Mouse (Mus musculus) ovary, postnatal 36 days (tissue): Measurements from ENCODE around the gene Ldhal6b.
"Not testable (repeated sequence)": the region's sequence is repeated elsewhere in the genome, so short reads cannot be mapped to it uniquely, and the experiment has no call there.

Experiments used
- DNase-seq: peaks from one replicate; pipeline ENCODE4 v3.0.0; 2022; ENCODE audit warnings: low spot score, mixed read lengths

Gene Ldhal6b

GRCm38 (mm10) chr17:5418545-5418944 is at the start of gene Ldhal6b:
TSS of gene Ldhal6b (minus strand) at chr17:5418767.
- no peak for DNase-seq

DNA sequence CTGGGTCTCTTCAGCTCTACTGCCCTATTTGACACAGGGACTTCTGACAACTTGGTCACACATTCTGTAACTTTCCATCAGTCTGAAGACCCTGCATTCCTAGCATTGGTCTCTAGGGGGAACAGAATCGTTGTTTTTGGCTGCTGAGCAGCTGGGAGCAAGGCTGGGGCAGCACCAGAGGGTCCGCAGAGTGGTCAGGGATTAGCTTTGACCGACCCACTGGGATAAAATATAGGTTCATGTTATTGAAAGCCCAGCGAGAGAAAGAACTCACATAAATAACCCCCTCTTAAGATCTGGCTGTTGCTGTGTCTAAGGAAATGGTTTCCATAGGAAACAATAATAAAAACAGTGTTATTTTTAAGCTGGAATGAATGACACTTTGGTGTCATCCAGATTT is 48.6 kb upstream of the Ldhal6b start:
- no peak for DNase-seq

DNA sequence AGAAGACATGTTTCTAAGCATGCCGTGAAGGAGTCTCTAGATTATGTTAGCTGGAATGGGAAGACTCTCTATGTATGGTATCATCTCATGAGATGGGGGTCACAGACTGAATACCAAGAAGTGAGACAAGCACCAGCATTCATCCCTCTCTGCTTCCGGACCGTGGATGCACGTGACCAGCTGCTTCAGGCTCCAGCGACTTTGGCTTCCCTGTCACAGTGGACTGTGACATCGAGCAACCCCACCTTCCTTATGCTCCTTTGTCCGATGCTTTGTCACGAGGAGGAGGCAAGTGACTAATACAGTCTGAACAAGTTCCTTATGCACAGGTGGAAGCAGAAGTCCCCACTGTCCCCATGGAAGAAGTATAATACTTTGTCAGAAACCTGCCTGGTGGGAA is 48.2 kb upstream of the Ldhal6b start:
- DNase-seq = no peak

DNA sequence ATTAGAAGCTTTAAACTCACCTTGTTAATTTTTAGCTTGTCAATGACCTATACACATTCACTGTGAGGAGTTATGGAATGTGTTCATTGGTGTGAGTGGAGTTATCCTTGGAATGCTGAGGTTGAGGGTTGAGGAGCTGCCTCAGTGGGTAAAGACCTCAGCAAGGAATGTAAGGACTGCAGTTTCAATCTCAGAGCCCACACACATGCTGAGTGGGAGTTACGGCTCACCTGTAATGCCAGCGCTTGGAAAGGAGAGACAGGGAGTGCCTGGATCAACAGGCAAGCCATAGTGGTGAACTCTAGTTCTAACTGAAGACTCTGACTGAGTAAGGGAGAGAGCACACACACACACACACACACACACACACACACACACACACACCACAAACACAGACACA is 45.3 kb upstream of the Ldhal6b start:
- no peak for DNase-seq

DNA sequence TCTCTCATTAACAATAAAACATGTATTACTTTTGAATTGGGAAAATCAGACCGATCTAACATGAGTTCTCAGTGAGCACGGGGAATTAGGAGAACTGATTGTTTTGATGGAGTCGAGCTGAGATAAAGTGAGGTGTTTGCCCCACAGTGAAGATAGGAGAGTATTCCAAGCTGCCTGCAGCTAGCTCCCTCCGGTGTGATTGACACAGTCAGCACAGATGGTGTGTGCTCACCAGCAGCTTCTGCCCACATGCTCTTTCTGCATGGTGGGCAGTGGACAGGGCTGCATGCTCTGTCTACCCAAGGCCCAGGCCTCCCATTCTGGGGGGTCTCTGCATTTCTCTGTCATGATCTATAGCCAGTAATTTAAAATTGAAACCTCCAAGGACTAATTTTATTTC is 35.1 kb upstream of the Ldhal6b start:
- no peak for DNase-seq

- peak; percentile 41 for DNase-seq
These were observed 25.2 kb upstream of the Ldhal6b start for GRCm38 (mm10) chr17:5443751-5444150.

DNA sequence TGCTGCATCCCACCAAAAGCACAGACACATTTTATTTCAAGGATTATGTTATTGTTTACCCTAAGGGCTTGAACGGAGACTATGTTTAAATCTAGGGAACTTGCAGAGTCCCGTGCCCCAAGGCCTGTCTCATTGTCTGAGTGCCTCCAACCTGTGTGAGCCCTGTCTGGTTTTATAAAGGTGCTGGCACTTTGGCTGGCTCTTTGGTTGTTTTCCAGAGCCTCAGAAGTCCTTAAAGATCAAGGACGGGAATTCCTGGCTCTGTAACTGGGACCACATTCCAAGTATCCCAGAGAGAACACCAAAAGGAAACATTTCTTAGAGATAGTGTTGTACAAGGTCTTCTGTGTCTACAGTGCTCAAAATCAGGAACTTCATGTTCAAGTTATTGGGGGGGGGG is 24.7 kb upstream of the Ldhal6b start:
- peak; percentile 26 for DNase-seq

DNA sequence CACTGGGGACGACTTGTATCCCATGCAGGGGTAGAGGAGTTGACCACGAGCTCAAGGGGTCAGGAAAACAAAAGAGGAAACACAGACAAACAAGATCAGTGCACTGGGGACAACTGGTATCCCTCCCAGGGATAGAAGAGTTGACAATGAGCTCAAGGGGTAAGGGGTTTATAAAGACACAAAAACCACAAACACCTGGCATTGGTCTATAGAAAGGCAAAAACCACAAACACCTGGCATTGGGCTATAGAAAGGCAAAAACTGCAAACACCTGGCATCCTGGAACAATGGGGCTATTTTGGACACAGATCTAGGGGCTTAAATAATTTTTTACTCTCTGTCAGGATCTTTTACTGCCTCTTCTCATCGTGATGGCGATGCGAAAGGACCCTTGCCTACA is 23.8 kb upstream of the Ldhal6b start:
- not testable (repeated sequence) for DNase-seq

DNA sequence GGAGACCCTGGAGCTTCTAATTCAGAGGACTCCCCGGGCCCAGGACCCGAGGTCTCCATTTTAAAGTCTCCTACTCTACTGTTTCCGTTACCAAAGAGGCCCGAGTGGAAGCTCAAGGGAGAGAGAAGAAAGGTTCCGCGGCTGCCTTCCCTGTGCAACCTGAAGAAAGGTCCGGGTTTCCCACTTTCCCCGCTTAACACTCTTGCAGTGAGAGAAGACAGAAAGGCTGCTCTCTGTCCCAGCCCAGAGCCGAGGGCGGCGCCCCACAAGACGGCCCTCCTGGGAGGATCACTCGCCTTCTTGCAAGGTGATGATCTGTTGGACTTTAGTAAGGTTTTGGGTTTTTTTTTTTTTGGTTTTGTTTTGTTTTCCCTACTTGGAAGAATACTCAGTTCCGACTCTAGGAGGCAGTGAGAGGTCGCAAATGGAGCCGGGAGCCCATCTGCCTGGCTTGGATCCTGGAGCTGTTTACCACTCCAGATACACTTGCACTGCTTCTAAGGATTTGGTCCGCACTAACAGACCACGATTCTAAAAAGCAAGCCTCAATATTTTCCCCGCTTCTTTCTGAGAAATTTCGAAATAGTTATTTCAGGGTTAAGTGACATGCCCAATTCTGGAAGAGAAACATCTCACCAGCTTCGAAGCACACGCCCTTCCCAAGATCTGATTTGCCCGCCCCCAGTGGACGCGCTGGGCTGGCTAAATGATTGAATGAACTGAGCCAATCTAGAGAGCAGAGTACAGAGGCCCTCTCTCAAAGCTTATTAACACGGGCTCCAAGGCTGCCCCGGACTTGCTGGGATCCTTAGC is 21.8 kb upstream of the Ldhal6b start, which contains the start of gene Tmem242:
Gene Tmem242 (minus strand): TSS at position 101 of the 813 bp plus-strand sequence.
- peak; percentile 87 for DNase-seq

DNA sequence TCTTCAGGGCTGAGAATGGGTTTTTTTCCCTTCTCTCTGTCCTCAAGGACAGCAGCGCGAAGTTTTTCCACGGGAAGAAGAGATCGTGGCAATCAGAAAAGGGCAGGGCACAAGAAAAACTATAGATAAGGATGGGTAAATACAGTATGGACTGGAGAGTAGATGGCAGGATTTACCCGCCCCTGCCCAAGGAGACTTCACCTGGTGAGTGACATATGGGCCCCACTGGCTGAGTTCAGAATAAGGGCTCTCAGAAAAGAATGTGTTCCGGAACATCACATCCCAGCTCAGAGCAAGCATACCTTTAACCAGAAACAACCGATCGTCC is 21.2 kb upstream of the Ldhal6b start:
- no peak for DNase-seq

GRCm38 (mm10) chr17:5429772-5430133 is 11.2 kb upstream of the Ldhal6b start:
- no peak for DNase-seq

GRCm38 (mm10) chr17:5429090-5429771 is 10.7 kb upstream of the Ldhal6b start:
- DNase-seq = peak; percentile 81

DNA sequence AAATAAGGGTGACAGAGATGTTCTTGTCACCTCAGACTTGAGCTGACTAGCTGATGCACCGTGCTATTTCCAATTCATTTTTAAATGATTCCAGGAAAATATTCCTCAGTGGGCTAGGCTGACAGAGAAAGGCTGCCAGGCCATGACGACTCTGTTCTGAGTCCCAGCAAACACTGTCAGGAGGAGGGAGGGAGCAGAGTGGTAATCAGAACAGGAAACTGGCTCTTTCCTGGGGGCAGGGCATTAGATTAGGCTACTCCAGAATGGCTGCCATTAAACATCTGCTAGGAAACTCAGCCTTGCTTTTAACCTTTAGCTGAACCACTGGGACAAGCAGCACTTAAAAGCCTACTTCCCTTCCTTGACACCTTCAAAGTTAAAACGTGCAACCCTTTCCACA is 6.6 kb upstream of the Ldhal6b start:
- no peak for DNase-seq

GRCm38 (mm10) chr17:5424156-5424555 is 5.6 kb upstream of the Ldhal6b start:
- DNase-seq = no peak

DNA sequence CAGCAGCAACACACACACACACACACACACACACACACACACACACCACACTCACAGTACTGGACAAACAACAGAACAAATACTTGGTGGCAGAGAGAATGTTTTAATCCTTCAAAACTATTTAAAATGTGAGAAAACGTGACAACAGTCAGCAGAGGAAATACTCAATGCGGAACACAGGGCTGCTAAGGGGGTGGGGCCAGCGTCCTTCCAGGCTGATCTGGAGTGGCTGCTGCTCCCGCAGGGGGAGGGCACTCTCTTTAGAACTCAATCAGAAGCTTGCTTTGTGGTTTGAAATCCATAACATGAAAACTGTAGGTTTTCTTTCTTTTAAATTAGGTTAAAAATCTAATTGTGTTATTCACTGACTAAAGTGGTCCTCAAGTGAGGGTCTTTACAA is 3.3 kb upstream of the Ldhal6b start:
- no peak for DNase-seq

- no peak for DNase-seq
These were observed 1.4 kb upstream of the Ldhal6b start for GRCm38 (mm10) chr17:5419771-5420518.

DNA sequence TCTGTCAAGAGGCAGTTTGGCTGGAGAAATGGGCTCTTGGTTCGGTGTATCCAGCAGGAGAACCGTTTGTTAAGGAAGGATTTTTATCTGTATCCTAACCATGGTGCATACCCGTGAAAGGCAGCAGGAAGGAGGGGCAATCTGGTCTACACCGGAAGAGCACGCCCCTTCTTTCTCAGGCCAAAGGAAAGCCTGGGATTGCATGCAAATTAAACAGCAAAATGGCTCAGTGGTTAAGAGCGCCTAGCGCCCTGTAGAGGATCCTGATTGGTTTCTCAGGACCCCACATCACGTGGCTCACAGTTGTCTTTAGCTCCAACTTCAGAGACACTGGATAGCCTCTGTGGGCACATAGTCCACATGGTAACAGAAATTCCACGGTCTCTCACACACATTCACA is 489 bp upstream of the Ldhal6b start:
- DNase-seq = no peak

DNA sequence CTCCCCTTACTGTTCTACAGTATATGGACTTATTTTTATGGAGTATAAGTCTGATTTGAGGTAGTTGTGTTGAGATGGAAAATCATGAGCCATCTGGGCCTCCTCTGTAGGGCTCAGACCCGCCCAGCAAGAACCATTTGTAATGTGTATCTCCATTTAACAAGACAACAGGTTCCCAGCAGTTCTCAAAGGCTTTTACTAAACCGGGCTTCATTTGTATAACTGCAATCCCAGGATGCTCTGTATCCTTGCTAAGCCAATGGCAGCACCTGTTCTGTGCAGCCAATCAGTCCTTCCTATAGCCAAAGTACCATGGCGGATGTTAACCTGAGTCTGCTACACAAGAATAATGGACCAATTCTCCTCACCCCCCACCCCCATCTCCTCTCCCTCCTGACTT is 2.0 kb downstream of the Ldhal6b start:
- DNase-seq = no peak

GRCm38 (mm10) chr17:5414041-5414440 is 4.5 kb downstream of the Ldhal6b start:
- no peak for DNase-seq

- no peak for DNase-seq
These were observed 5.2 kb downstream of the Ldhal6b start for GRCm38 (mm10) chr17:5413350-5413749.

DNA sequence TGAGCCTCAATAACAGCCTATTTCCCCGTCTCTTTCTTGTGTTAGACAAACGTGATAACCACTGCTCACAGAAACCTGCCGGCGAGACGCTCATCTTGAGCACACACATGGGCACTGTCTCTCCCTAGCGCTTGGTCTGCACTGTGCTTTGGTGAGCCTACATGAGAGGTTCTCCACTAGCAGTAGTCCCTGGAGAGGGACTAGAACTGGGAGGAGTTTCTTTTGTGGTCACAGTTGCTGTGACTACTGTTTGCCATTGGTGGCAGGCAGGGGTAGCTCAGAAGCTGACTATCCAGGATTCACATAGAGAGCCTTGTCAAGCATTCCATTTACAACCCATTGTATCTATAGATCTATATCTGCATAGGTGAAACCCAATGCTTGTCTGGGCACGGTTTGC is 5.8 kb downstream of the Ldhal6b start:
- DNase-seq = no peak

- no peak for DNase-seq
These were observed 6.3 kb downstream of the Ldhal6b start for GRCm38 (mm10) chr17:5412301-5412700.

DNA sequence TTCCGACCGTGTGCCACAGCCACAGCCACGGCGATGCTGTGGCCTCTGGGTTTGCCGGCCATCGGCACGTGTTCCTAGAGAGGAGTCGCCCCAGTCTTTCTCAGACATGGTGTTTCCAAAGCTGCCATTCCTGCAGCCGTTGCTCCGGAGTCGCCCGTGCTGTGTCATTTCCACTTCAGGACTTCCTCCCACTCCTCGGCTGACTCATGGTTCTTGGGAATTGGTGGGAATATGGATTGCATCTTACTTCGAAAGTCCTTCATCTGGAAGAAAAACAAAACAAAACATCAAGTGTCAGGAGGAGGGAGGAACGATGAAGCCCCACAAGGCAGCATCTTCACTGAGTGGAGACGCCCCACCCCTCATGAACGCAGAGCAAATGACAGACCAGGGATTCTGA is 7.4 kb downstream of the Ldhal6b start:
- DNase-seq = no peak
